Mouse (Mus musculus) midbrain, embryonic 10.5 days (tissue): ENCODE results near the gene Sag. TPM values are rescaled to one million over a fixed set of nuclear protein-coding genes. Genes with fewer than 3 reads are reported as not detected.
"Not testable (repeated sequence)": the region's sequence is repeated elsewhere in the genome, so short reads cannot be mapped to it uniquely, and the experiment has no call there.

Experiments
- DNase-seq: peaks from one replicate; pipeline ENCODE4 v3.0.0-alpha.2; 2017; ENCODE audit warnings: low spot score
- H3K27ac ChIP-seq: fragments of 300-500 bp; sonication (generic); replicated peaks from 2 replicates; pipeline ENCODE4 v1.5.1; 2016; ENCODE audit warnings: mild to moderate bottlenecking
- H3K27me3 ChIP-seq: fragments of 300-500 bp; sonication (generic); 2 replicates; pipeline ENCODE4 v1.6.1; 2016; ENCODE audit warnings: low read depth, mild to moderate bottlenecking; ENCODE audit not compliant: poor library complexity, severe bottlenecking
- H3K36me3 ChIP-seq: fragments of 300-500 bp; sonication (generic); 2 replicates; pipeline ENCODE4 v1.6.1; 2016; ENCODE audit warnings: mild to moderate bottlenecking, moderate library complexity
- H3K4me1 ChIP-seq: fragments of 300-500 bp; sonication (generic); 2 replicates; pipeline ENCODE4 v1.6.1; 2016
- H3K4me3 ChIP-seq: fragments of 300-500 bp; sonication (generic); 2 replicates; pipeline ENCODE4 v1.5.1; 2016; ENCODE audit warnings: mild to moderate bottlenecking, moderate library complexity
- H3K9me3 ChIP-seq: fragments of 300-500 bp; sonication (generic); replicated peaks from 2 replicates; pipeline ENCODE4 v1.6.1; 2016; ENCODE audit warnings: mild to moderate bottlenecking
- WGBS: fragments of 180-500 bp; shearing (Covaris S2); methylation state at CpG from one replicate; pipeline ENCODE4 v1.1.7; 2016; 5-methylcytosine and 5-hydroxymethylcytosine counted together
- polyA plus RNA-seq: library from polyadenylated mRNA; unstranded; fragments of >200 nt; fragmentation: Nextera tagmentation; extraction: Ambion mirVana; gene quantifications from 2 replicates; pipeline ENCODE4 v1.2.1, GENCODE M21; 2016

Gene Sag
- polyA plus RNA-seq, 1 experiment from 2014 or later: 2.7 TPM

DNA sequence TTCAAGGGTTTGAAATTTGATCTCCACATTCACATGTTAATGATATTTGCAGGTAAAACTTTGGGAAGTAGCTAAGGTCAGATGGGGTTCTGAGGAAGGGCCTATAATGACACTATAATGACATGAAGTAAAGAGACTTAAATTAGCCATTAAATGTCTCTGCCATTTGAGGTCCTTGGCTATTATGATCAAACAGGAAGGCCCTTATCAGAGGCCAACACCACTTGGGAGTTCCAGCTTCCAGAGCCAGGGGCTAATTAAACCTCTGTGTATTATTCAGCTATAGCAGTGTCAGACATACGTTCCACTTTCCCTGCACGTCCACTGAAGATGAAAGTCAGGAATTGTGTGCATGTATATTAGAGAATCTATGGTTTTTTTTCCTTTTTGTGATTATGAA, 23.0 kb downstream of the Sag start:
- 88% methylated on average over 2 of the region's 2 CpGs for WGBS
- Histone ChIP-seq H3K4me1 (peaks cover 12% of the 10 kb centered on the region), H3K9me3 (no peaks in the 10 kb centered on the region), H3K36me3 (no peaks in the 10 kb centered on the region), H3K4me3 (no peak overlapping the region), H3K27ac (no peak overlapping the region), H3K27me3 (no peaks in the 10 kb centered on the region)
- DNase-seq: no peak

DNA sequence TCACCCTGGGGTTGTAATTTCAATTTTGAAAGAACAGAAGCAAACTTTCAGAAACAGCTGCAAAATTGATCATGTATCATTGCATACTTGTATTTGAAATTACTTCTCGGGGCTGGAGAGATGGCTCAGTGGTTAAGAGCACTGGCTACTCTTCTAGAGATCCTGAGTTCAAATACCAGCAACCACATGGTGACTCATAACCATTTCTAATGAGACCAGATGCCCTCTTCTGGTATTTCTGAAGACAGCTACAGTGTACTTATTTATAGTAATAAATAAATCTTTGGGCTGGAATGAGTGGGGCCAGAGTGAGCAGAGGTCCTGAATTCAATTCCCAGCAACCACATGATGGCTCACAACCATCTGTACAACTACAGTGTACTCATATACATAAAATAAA, 24.0 kb downstream of the Sag start:
- WGBS: 94% methylated on average over 1 of the region's 1 CpGs
- H3K4me1 ChIP-seq: peaks cover 12% of the 10 kb centered on the region
- H3K27me3 ChIP-seq, H3K36me3 ChIP-seq, H3K27ac ChIP-seq, H3K4me3 ChIP-seq, DNase-seq, H3K9me3 ChIP-seq: not testable (repeated sequence)

DNA sequence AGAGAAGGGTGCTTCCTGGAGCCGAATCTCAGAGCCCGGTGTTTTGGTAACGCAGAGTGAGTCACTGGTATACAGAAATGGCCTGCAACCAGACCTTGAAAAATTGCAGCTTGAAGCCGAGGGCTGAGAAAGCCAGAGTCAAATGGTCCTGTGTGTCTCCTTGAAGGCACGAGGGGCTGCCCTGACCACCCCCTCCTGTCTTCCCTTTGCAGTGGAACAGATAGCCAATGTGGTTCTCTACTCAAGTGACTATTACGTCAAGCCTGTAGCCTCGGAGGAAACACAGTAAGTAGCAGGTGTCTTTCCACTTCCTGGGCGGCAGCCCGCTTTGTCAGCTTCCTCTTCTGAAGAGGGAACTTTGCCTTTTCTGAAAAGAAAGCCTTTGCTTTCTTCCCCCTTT, 24.7 kb downstream of the Sag start:
- WGBS: 78% methylated on average over 9 of the region's 9 CpGs

DNA sequence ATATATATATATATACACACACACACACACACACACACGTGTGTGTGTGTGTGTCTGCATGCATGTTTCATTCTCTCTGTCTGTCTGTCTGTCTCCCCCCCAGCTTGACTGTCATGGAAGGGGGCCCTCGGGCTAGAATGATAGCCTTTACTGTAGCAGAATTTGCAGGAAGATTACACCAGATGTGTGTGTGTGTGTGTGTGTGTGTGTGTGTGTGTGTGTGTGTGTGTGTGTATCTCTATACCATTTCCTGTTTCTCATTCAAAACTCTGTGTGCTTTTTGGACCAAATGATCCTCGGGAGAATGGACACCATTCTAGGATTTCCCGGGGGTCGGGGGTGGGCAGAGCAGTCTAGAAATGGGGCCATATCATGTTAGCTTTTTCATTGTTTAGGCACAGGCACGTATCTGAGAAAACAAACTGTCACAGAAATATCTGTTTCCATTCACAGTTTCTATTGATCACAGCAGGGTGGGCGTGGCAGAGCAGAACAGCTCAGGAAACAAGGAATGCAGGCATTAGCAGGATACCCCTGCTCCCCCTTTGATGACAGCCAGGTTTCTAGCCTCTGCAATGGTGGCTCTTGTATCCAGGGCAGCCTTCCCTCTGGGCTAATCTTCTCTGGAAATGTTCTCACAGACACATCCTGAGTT, 25.6 kb downstream of the Sag start:
- 47% methylated on average over 7 of the region's 7 CpGs for WGBS
- H3K4me3 ChIP-seq: no peak overlapping the region

More for the DNA sequence above, 24.7 kb downstream of the Sag start:
- no peak for DNase-seq
- Histone ChIP-seq H3K27ac (no peak overlapping the region), H3K27me3 (no peaks in the 10 kb centered on the region), H3K9me3 (no peaks in the 10 kb centered on the region), H3K4me3 (no peak overlapping the region), H3K36me3 (no peaks in the 10 kb centered on the region), H3K4me1 (peaks cover 12% of the 10 kb centered on the region)

DNA sequence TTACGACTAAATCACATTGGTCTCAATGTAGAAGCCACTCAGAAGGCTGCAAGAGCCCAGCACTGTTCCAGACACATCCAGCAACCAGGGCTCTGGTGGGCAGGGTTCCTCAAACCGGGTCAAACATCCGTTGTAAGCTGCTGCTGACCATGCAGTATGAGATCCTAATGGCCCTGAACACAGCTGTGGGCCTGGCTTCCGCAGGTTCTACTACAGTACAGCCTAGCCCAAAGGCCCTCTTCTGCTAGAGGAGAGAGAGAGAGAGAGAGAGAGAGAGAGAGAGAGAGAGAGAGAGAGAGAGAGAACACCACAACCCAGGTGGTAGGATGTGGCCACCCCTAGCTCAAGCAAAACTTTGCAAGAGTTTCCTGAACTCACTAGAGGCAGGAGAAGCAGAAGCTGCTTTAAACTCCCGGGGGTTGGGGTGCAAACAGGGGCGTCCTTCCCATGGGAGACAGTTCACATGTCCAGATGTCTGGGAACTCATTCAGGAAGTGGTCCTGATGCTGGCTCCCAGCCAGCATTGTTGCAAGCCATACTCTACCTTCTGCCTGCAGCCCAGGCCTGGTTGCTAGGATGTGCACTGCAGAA, 26.2 kb downstream of the Sag start:
- WGBS: 59% methylated on average over 6 of the region's 6 CpGs

More for the DNA sequence above, 25.6 kb downstream of the Sag start:
- Histone ChIP-seq H3K4me1 (peaks cover 12% of the 10 kb centered on the region), H3K27ac (no peak overlapping the region; the same call in 1 of the 2 replicates), H3K9me3 (no peaks in the 10 kb centered on the region), H3K36me3 (no peaks in the 10 kb centered on the region), H3K27me3 (no peaks in the 10 kb centered on the region)
- no peak for DNase-seq

DNA sequence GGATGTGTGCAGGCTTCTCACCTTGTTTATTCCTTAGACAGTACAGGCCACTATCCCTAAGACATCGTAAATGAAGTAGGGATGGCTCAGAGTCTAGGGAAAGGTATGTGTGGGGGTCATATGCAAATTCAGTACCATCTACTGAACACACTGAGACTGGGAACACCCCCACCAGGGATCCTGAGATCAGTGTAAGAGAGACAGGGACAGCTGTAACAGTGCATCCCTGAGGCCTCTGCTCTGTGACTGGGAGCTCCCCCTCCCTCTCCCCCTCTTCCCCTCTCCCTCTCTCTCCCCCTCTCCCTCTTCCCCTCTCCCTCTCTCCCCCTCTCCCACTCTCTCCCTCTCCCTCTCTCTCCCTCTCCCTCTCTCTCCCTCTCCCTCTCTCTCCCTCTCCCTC, 33.0 kb downstream of the Sag start:
- Histone ChIP-seq H3K27ac (no peak overlapping the region), H3K36me3 (no peaks in the 10 kb centered on the region), H3K9me3 (no peaks in the 10 kb centered on the region), H3K4me3 (no peak overlapping the region), H3K4me1 (no peaks in the 10 kb centered on the region), H3K27me3 (no peaks in the 10 kb centered on the region)
- 68% methylated on average over 1 of the region's 1 CpGs for WGBS
- DNase-seq: no peak

More for the DNA sequence above, 26.2 kb downstream of the Sag start:
- DNase-seq: no peak
- Histone ChIP-seq H3K4me1 (peaks cover 12% of the 10 kb centered on the region), H3K27me3 (no peaks in the 10 kb centered on the region), H3K4me3 (no peak overlapping the region), H3K36me3 (no peaks in the 10 kb centered on the region), H3K9me3 (no peaks in the 10 kb centered on the region), H3K27ac (peak overlapping the region; percentile 28; the same call in 1 of the 2 replicates)

DNA sequence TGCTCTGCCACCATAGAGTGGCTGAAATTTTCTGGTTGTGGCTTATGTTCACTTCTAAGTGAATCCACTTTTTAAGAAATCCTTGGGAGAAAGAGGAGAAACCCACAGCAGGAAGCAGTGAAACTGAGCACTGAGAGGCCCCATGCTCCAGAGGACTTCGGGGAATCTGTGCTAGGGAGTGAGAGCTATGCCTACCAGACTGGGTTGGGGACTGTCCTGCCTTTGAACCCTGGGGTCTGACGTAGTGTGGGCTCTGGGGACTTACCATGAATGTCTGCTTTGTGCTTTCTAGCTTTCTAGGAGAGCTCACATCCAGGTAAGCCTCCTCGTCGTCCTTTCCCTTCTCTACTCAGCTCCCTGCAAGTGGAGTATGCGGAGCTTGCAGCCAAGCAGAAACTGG, 33.5 kb downstream of the Sag start:
- no peaks in the 10 kb centered on the region for H3K9me3 ChIP-seq
- H3K36me3 ChIP-seq: no peaks in the 10 kb centered on the region
- WGBS: 48% methylated on average over 5 of the region's 5 CpGs
- no peak overlapping the region for H3K27ac ChIP-seq
- H3K4me3 ChIP-seq: no peak overlapping the region
- no peaks in the 10 kb centered on the region for H3K27me3 ChIP-seq
- no peak for DNase-seq
- no peaks in the 10 kb centered on the region for H3K4me1 ChIP-seq

DNA sequence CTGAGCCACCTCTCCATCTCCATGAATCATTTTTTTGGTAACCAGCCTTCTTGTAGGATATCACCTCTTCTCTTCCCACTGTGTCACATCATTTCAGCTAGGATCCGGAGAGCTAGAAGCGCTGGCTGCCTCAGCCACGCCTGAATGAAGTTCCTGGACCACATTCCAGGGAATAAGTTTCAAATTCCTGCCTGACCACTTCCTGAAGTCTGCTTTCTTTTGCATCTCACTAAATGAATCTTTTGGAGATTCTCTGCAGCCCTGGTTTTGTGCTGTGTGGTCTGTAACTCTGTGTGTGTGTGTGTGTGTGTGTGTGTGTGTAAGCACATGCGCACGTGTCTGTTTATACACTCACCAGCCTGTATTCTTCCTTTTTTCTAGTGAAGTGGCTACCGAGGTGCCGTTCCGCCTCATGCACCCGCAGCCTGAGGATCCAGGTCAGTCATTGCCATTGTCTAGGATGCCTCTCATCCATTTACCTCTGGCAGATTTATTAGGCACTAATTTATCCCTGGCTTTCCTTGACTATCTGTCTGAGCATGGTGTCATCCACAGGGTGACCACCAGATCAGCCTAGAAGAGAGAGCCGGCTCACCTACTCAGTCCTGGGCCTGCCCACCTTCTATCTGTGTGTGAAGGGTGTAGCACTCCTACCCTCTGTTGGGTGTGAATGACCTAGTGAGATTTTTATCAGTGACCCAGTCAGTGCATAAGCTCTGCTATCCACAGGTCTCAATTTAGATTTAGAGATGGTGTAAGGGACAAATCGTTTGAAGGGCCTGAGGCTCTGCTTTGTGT, 37.1 kb downstream of the Sag start:
- Histone ChIP-seq H3K4me3 (no peak overlapping the region), H3K9me3 (no peaks in the 10 kb centered on the region), H3K27ac (no peak overlapping the region), H3K27me3 (no peaks in the 10 kb centered on the region), H3K36me3 (no peaks in the 10 kb centered on the region), H3K4me1 (no peaks in the 10 kb centered on the region)
- DNase-seq: no peak
- WGBS: 85% methylated on average over 11 of the region's 11 CpGs

DNA sequence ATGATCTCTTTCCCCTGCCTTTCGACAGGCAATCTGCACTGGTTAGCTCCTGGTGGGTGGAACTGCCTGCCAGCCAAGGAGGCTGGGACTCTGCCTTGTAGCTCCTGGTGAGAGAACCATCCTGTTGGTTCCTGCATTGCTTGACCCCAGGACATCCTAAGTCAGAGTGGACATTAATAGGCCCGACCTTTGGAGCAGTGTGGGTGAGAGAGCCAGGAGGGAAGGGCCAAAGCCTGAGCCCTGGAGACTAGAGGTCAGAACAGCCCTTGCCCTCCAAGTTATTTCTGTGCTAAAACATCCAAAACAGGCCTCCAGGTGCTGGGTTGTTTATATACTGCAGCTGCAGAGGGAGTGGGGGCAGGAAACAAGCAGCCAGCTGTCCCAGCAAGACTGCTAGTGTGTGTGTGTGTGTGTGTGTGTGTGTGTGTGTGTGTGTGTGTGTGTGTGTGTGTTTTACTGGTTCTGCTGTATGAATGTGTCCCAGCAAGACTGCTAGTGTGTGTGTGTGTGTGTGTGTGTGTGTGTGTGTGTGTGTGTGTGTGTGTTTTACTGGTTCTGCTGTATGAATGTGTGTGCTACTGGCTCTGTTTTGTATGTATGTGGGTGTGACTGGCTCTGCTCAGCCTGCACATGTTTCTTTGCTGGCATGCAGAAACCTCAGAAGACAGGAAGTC, 43.5 kb downstream of the Sag start:
- DNase-seq: no peak
- H3K9me3 ChIP-seq: no peaks in the 10 kb centered on the region
- 64% methylated on average over 2 of the region's 2 CpGs for WGBS
- H3K27ac ChIP-seq: no peak overlapping the region
- peaks cover 6% of the 10 kb centered on the region; the same call in 1 of the 2 replicates for H3K27me3 ChIP-seq
- no peak overlapping the region for H3K4me3 ChIP-seq
- peaks cover 8% of the 10 kb centered on the region; the same call in 1 of the 2 replicates for H3K4me1 ChIP-seq
- no peaks in the 10 kb centered on the region for H3K36me3 ChIP-seq

DNA sequence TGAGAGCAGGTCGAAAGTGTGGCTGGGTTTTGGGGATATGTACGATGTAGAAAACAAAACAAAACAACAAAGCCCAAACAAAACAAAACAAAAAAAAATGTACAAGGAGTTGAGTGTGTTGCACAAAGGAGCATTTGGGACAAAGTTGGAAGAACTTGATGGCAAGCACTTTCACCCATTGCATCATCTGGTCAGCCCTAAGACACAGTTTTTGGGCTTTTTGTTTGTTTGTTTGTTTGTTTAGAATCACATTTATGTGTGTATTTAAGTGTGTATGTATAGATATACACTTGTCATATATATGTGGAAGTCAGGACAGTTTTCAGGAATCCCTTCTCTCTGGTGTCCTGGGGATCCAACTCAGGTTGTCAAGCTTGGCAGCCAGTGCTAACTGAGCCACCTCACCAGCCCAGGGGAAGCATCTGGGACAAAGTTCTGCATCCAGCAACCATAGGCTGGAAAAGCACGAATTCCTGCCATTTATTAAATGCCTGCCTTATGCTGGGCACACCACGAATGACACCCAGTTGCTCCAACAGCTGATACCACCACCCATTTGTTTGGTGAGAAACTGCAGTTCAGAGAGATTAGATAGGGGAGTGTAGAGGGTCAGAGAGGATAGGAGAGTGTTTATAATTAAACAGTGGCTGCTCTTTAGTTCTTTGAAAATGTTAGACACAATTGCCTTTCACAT, 44.1 kb downstream of the Sag start:
- H3K27me3 ChIP-seq: peaks cover 10% of the 10 kb centered on the region; the same call in 1 of the 2 replicates
- peaks cover 14% of the 10 kb centered on the region for H3K4me1 ChIP-seq
- WGBS: 69% methylated on average over 4 of the region's 4 CpGs
- no peak overlapping the region for H3K27ac ChIP-seq
- H3K9me3 ChIP-seq: no peaks in the 10 kb centered on the region
- no peak for DNase-seq
- no peaks in the 10 kb centered on the region for H3K36me3 ChIP-seq
- no peak overlapping the region for H3K4me3 ChIP-seq

DNA sequence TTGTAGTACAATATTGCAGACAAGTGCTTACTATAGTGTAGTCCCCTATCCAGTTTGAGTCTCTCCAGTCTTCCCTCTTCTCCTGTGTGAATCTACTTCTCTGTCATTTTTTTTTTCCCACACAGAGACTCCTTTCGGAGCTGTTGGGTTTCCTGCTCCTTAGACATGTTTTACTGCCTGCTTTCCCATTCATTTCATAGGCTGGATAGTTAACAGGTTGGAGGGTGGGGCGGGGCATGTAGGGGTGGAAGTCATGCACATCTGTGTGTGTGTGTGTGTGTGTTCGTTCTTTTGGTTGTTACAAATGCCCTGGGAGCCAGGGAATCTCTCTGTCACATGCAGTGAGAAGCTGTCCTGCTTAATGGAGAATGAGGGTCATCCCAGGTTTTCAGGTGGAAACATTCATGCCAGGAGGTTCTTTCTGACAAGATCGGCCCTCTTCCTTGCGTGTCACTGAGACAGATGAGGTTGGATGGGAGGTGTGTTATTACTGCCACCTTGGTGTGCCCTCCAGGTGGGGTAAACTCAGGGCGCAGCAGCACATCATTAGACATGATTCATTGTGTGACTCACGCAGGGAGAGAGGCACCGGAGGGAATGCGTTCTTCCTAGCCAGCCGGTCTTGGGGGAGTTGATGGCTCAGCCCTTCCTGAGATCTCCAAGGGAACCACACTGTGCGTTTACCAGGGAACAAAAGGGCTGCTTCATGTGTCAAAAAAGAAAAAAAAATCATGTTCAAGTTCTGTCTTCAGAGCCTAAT, 44.9 kb downstream of the Sag start:
- H3K9me3 ChIP-seq: no peaks in the 10 kb centered on the region
- peaks cover 18% of the 10 kb centered on the region for H3K4me1 ChIP-seq
- no peaks in the 10 kb centered on the region for H3K36me3 ChIP-seq
- H3K27ac ChIP-seq: no peak overlapping the region
- 75% methylated on average over 11 of the region's 11 CpGs for WGBS
- peaks cover 10% of the 10 kb centered on the region; the same call in 1 of the 2 replicates for H3K27me3 ChIP-seq
- no peak for DNase-seq
- no peak overlapping the region for H3K4me3 ChIP-seq
